Mouse (Mus musculus) T-helper 2 cell (primary cell): Measurements from ENCODE around the gene Rgs7.

Experiments
- in situ Hi-C: fragments of 300-600 bp; cut with MboI, MseI; formaldehyde crosslinking; loops from one replicate; pipeline ENCODE4 v1.15.1; 2025; ENCODE audit warnings: high pct_unique_total_duplicates

The Rgs7 gene

GRCm38 (mm10) chr1:175431356-175432053 is 60.8 kb downstream of the Rgs7 start:
- in situ Hi-C loops, result no loop called here

GRCm38 (mm10) chr1:175427112-175427511 is 65.2 kb downstream of the Rgs7 start:
- in situ Hi-C loops, result no loop called here

GRCm38 (mm10) chr1:175426393-175426792 is 65.9 kb downstream of the Rgs7 start:
- in situ Hi-C loops, result no loop called here

- in situ Hi-C loops, result no loop called here
These were observed 71.4 kb downstream of the Rgs7 start for GRCm38 (mm10) chr1:175420883-175421282.

- in situ Hi-C loops, result no loop called here
These were observed 76.6 kb downstream of the Rgs7 start for GRCm38 (mm10) chr1:175415728-175416127.

- in situ Hi-C loops, result no loop called here
These were observed 81.9 kb downstream of the Rgs7 start for GRCm38 (mm10) chr1:175410399-175410798.

GRCm38 (mm10) chr1:175391894-175392293 is 100.4 kb downstream of the Rgs7 start:
- in situ Hi-C loops, result no loop called here

GRCm38 (mm10) chr1:175389250-175389649 is 103.0 kb downstream of the Rgs7 start:
- in situ Hi-C loops, result loop anchor here (10.0 kb wide), 1 partner anchor 814 kb away; no protein-coding TSS in a partner anchor

GRCm38 (mm10) chr1:175385581-175386235 is 106.6 kb downstream of the Rgs7 start:
- in situ Hi-C loops, result loop anchor here (10.0 kb wide), 1 partner anchor 811 kb away; no protein-coding TSS in a partner anchor

- in situ Hi-C loops, result loop anchor here (25.0 kb wide), 1 partner anchor 1765 kb away; no protein-coding TSS in a partner anchor
These were observed 119.7 kb downstream of the Rgs7 start for GRCm38 (mm10) chr1:175372571-175372970.

GRCm38 (mm10) chr1:175368062-175368461 is 124.2 kb downstream of the Rgs7 start:
- in situ Hi-C loops, result loop anchor here (5.0 to 25.0 kb wide), 2 partner anchors 51 to 1769 kb away; no protein-coding TSS in a partner anchor

GRCm38 (mm10) chr1:175363606-175364005 is 128.7 kb downstream of the Rgs7 start:
- in situ Hi-C loops, result loop anchor here (25.0 kb wide), 1 partner anchor 1774 kb away; no protein-coding TSS in a partner anchor

GRCm38 (mm10) chr1:175359411-175360366 is 132.6 kb downstream of the Rgs7 start:
- in situ Hi-C loops, result loop anchor here (25.0 kb wide), 1 partner anchor 1778 kb away; no protein-coding TSS in a partner anchor

GRCm38 (mm10) chr1:175352921-175353320 is 139.4 kb downstream of the Rgs7 start:
- in situ Hi-C loops, result loop anchor here (25.0 kb wide), 1 partner anchor 1784 kb away; no protein-coding TSS in a partner anchor

- in situ Hi-C loops, result no loop called here
These were observed 146.1 kb downstream of the Rgs7 start for GRCm38 (mm10) chr1:175346162-175346561.

GRCm38 (mm10) chr1:175336191-175336590 is 156.1 kb downstream of the Rgs7 start:
- in situ Hi-C loops, result no loop called here

GRCm38 (mm10) chr1:175333041-175333854 is 159.1 kb downstream of the Rgs7 start:
- in situ Hi-C loops, result no loop called here

- in situ Hi-C loops, result no loop called here
These were observed 162.3 kb downstream of the Rgs7 start for GRCm38 (mm10) chr1:175329934-175330471.

- in situ Hi-C loops, result no loop called here
These were observed 169.5 kb downstream of the Rgs7 start for GRCm38 (mm10) chr1:175322781-175323180.

GRCm38 (mm10) chr1:175319205-175319604 is 173.1 kb downstream of the Rgs7 start:
- in situ Hi-C loops, result loop anchor here (5.0 kb wide), 1 partner anchor 48 kb away; no protein-coding TSS in a partner anchor
